Mouse (Mus musculus) gastrocnemius, postnatal 4 days (tissue): Measurements from ENCODE around the gene Megf11. TPM values are rescaled to one million over a fixed set of nuclear protein-coding genes. Genes with fewer than 3 reads are reported as not detected.
A peak's percentile ranks its signal among the peaks of the same experiment; 100 is the strongest.
"Not testable (repeated sequence)": the region's sequence is repeated elsewhere in the genome, so short reads cannot be mapped to it uniquely, and the experiment has no call there.

Experiments used
- DNase-seq, 2 experiments: peaks; one replicate each; pipeline ENCODE4 v3.0.0; 2021 to 2022; ENCODE audit warnings: low spot score in 2 of 2, mixed read lengths in 2 of 2
- total RNA-seq, 2 experiments: library from RNA; stranded (reverse); gene quantifications; 2 replicates each; pipeline ENCODE4 v1.2.3; 2021

Gene Megf11
- total RNA-seq, 2 experiments from 2014 or later, result 0.71 to 1.1 TPM

DNA sequence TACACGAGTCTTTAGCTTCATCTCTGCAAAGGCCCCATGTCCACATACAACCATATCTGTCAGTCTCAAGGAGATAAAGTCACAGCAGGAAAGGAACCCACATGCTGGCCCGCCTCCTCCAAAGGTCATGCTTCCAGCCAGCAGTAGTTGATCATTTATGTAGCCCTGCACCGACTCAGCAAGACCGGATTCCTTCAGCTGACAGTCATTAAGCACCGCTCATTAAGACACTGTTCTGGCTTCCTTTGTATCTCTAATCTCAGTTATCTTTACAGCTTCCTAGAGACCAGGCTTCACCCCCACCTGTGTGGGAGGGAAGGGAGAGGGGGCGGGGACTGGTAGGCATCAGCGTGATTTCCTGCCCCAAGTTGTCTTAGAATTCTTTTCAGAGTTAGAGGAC lies 258.7 kb downstream of the Megf11 start:
- no peak for DNase-seq

DNA sequence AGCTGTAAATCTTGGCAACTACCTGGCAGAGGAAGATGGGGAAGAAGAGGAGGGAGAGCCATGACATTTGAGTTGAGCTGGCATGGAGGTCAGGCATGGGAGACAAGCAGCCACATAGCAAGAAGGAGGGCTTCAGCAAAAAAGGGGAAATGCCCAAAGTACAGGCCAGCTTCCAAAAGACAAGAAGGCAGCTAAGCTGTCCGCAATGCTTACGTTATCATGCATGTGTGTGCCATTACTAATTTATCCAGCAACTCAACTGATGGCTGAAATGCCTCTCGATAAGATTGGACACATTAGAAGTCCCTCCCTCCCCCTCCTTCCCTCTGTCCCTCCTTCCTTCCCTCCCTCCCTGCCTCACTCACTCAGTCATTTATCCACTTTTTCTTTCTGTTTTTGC lies 260.0 kb downstream of the Megf11 start:
- no peak for DNase-seq

DNA sequence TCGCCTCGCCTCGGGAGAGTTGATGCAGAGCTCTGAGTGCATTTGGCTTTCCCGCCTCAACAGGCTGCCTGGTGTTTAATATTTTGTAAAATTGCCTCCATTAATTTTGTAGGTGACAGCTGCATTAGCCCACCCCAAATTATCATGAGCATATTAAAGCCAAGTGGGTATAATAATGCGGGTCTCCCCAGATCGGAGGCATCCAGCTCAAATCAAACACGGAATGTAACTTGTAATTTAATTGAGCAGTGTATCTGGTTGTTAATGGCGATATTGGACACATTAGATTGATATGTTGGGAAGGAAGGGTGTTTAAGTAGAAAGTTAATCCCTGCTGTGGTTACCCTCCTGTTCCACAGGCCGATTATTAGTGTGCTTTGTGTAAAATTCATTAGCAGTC lies 264.0 kb downstream of the Megf11 start:
- no peak for DNase-seq

DNA sequence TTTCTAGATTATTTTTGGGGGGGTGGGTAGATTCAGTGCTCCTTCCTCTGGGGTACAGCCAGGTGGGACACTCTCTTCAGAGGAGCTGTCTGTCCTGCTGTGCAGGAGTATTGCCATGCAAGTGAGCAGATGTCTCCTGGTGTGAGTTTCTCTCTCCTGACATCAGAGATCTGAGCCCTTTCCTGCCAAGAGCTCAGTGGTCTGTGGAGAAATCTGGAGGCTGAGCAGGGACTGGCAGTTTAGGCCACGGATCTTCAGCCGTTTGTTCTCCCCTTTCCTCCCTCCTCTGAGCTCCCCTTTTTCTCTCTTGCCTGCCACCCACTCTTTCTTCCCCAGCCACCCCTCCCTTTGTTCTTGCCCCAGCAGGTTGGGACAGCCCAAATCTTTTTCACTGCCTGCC lies 264.5 kb downstream of the Megf11 start:
- DNase-seq, result no peak

DNA sequence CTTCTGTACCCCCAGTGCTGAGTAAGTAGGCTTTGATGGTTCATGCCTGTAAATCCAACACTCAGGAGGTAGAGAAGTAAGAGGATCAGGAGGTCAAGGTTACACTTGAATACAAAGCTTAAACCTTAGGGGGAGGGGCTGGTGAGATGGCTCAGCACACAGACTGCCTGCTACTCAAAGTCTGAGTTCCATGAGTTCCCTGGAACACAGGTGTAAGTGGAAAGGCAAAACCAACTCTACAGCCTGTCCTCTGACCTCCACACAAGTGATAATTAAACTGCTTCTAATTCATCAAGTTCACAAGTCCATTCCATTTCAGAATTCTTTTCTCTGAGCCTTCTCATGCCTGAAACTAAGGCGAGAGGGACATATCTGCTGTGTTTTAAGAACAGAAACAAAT lies 265.8 kb downstream of the Megf11 start:
- no peak for DNase-seq

DNA sequence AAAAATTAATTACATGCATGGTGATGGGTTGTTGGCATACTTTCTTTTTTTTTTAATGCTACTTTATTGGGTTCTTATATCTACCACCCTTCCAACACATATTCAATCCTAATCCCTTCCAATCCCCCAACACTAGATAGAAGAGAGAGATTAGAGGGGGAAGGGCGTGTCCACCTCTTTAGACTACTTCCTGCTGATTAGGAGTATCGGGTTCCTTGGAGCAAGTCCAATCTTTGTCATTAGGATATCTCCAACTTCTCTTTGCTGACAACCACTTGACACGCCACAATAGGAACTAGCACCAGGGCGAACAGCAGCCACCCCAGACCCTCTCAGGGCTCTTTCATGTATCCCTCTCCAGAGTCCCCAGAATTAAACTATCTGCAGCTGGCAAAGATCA lies 266.3 kb downstream of the Megf11 start:
- no peak for DNase-seq

DNA sequence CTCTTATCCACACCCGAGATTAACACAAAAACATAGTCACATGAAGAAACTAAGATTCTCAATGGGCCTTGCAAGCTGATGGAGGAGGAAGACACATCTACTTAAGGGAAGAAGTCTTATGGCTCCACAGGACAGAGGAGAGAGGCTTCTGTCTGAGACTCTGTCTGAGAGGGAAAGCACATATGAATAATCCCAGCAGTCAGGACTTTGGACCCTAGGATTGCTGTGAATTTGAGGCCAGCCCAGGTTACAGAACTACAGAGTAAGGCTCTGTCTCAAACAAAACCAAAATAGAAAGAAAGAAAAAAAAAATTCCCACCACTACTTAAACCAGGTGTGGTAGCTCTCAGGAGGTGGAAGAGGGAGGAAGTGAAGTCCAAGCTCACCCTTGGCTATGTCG lies 266.7 kb downstream of the Megf11 start:
- no peak for DNase-seq

DNA sequence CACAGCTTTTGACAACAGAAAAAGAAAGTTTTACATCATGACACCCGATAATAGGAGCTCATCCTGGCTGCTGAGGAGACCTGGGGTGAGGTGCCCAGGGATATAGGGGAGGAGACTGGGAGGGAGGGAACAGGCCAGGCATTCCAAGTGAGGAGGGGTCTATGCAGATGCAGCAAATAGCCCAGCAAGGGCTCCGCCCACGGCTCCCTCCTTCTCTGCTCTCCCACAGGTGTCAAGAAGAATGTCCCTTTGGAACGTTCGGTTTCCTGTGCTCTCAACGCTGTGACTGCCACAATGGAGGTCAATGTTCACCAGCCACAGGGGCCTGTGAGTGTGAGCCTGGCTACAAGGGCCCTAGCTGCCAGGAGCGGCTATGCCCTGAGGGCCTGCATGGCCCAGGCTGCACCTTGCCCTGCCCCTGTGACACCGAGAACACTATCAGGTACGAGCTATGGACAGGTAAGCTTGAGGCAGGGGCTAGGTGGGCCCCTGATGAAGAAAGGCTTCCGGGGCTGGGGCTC lies 267.5 kb downstream of the Megf11 start:
- DNase-seq, result no peak

DNA sequence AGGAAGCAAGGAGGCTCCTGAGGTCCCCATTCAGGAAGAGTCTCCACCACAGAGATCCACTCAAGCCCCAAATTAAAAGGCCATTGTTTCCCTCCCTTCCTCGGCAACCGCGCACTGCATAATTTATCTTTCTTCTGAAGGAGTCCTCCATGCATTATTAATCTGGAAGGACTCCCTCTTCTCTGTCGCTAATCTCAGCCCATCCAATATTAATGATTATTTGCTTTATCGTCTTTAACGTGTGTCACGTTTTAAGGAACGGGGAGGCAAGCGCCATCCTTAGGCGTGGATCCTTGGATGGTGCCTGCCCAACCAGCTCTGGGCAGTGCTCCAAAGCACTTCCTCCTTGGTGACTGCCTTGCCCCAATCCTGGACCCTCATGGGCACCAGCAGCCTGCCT lies 269.3 kb downstream of the Megf11 start:
- no peak for DNase-seq

DNA sequence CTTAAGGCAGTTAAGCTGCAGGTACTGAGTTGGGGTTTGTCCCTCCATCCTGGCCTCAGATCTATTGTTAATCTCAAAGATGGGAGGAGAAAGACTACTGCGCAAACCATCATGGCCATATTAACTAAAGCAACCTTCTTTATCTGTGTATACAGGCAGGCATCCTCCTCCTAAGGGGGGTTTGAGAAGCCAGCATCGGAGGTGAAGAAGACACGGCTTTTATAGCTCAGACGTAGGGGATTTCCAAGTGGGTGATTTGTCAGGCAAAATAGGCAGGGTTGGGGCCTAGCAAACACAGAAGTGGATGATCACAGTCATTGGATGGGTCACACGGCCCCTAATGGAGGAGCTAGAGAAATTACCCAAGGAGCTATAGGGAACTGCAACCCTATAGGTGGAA lies 271.2 kb downstream of the Megf11 start:
- DNase-seq, result no peak

DNA sequence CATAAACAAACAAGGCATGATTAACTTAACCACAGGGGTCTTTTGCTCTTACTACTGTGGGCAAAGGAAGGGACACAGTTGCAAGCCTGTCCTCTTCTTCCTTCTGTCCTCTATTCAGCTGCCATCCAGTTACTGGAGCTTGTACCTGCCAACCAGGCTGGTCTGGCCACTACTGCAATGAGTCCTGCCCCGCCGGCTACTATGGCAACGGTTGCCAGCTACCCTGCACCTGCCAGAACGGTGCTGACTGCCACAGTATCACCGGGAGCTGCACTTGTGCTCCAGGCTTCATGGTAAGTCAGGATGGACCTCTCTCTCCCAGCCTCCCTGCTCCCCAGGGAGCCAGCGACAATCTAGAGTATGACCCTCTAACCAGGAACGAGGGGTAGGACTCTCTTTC lies 274.8 kb downstream of the Megf11 start:
- DNase-seq, result no peak

DNA sequence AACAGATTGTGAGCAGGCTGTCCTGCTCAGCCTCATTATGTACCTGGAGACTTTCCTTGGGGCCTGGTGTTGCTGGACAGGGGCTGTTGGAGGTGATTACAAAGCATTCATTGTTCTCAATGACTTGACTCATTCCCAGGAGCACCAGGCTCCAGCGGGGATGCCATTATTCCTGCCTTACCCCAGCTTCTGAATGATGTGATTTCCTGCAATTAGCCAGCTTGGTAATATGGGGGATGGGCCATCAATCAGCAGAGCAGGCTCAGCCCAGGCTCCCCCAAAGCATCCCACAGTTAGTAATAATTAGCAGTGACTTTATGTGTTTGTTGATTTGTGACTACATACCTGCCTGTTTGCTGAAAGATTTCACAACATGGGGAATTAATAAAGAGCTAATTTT lies 279.2 kb downstream of the Megf11 start:
- DNase-seq, result no peak

DNA sequence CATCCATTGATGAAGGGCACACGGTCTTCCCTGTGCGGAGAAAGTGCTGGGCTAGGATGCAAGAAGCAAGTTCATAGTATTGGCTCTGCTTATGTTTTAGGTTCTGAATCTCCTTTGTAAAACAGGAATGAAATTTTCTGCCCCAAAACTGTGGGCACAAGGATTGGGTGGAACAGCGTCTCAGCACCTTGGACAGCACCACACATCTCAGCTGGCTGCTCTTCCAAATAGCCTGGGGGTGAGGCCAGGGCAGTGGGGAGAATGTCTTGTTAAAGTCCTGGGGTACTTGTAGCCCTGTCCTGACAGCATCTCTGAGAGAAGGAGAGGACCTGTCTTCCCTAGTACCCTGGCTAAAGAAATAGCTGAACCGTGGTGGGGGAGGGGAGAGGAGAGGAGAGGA lies 281.1 kb downstream of the Megf11 start:
- DNase-seq, result peak in 1 of 2 experiments; percentile 33

DNA sequence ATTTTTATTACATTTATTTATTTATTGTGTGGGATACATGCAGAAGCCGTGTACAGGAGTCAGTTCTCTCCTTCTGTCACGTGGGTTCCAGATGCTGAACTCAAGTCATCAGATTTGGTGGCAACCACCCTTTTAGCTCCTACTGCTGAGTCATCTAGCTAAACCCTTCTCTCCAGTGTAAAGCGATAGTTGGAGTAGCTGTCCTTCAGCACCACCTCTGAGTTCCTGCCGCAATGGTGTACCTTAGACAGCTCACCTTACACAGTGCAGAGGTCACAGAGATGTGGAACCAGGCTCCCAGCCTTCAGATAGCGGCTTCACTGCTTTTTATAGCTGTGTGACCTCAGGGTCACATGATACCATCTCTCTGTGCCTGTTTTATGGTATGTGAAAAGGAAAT lies 282.1 kb downstream of the Megf11 start:
- DNase-seq, result no peak

DNA sequence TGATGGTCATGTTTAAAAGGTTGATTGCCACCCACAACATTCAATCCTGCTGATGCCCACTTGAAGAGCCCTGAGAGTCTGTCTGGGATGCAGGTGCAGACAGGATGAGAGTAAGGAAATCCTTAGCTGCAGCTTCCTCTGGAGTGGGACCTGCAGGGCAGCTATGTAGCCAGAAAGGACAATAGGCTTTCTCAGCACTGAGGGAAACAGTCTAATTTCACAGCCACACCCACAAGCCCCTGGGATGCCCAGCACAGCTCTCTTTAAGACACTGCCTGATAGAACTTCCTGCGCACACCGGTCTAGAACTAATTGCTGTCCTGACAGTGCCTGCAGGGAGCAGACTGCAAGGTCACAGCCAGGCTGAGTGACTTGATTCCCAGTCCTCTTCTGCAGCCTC lies 282.6 kb downstream of the Megf11 start:
- no peak for DNase-seq

DNA sequence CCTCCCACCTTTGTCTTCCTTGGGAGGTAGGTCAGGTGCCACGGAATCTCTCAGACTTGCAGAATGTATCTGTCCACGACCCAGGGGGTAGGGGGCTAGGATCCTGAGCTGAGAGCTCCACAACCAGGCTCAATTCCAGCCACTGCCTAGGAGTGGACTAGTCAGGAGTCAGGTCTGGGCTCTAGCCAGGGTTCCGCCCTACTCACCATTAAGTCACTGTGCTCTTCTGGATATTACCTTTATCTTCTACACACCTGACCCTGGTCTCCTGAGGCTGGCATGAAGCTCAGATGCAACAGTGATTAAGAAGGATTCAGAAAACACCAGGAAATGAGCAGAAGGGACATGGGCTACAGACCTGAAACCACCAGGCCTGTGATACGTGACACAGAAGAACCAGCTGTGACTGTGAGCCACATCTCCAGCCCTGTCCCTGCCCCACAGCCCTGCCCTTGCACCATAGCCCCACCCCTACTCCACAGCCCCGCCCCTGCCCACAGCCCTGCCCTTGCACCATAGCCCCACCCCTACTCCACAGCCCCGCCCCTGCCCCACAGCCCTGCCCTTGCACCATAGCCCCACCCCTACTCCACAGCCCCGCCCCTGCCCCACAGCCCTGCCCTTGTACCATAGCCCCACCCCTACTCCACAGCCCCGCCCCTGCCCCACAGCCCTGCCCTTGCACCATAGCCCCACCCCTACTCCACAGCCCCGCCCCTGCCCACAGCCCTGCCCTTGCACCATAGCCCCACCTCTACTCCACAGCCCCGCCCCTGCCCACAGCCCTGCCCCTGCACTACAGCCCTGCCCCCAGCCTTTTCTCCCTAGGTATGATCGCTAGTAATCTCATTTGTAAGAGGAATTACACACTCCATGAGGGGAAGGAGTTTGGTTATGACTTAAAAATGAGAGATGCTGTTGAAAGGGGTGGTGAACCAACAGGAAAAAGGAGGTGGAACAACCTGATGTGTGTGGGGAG lies 286.2 kb downstream of the Megf11 start:
- not testable (repeated sequence) for DNase-seq

DNA sequence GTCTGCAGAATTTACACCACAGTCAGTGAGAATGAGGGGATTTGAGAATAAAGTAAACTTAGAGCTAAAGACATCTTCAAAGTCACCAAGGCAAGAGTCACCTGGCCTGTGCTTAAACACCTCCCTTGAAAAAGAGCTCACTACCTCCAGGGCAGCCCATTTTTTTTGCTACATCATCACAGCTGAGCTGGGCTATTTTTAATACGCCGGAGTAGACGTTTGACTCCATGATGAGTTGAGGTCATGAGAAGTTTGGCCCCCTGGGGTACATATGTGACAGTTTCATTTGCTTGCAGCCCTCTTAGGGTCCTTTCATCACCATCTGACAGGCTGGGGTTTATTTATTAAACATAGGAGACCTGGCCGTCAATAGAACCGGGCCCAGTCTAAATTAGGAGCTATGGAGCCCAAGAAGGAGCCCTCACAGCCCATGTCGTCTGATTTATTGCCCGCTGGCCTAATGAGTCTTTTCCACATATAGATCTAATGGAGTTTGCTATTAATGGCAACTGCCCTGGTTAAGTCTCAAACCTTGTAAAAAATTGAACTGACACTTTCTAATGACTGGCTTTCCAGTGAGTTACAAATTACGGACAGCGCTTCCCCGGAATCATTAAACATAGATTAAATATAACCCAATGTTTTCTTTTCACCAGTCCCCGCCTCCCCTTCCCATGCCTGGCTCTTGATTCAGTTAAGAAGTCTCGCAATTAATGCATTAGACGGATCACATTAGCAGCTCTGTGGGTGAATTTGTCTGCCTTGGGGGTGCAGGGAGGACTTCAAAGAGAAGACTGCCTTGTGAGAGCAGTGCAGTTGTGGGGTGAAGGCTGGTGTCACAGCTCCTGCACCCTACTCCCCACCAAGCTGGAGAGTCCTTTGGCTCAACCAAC lies 301.9 kb downstream of the Megf11 start:
- no peak for DNase-seq

DNA sequence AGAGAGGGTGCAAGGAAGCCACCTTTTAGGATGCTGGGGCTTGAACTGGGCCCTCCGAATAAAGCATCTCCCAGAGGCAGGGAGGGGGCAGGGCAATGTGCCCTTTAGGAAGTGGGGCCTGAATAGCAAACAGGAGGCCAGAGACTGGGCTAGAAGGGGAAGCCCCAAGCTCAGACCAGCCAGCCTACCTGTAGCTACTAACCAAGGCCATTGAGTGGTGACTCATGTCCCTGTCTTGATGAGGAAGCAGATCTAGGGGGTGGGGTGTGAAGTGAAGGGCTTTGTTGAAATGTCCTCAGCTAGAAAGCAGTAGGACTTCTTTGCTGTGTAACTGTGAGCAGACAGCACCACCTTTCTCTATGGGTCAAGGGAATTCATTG lies 302.6 kb downstream of the Megf11 start:
- no peak for DNase-seq

DNA sequence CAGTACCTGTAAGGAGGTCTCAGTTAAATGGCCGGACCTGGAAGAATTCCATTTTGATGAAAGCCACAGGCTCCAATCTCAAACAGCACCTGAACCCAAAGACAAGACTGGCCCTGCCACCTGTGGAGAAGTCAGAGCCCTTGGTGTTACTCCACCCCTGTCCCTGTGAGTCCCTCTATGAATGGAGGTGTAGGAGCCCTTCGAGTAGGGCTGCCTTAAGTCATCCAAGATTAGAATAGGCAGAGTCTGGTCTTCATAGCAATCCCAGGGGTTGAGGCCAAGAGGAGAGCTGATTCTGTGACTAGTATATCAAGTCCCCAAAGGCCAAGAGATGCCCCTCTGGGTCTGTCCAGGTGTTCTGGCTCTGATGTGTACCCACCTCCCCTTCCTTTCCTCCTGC lies 305.3 kb downstream of the Megf11 start:
- no peak for DNase-seq

DNA sequence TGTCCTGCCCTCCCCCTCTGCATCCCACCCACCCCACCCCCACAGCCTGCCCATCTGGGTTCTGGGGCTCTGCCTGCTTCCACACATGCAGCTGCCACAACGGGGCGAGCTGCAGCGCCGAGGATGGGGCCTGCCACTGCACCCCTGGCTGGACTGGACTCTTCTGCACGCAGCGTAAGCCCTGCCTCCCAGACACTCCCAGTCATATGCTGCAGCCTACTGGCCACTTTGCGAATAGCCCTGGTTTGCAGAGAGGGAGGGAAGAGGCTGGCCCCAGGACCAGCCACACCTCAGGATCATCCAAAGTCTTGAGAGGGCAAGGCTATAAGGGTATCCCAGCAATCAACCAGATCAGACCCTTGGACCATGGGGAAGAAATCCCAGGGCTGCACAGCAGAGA lies 305.8 kb downstream of the Megf11 start:
- DNase-seq, result peak in 1 of 2 experiments; percentile 60

DNA sequence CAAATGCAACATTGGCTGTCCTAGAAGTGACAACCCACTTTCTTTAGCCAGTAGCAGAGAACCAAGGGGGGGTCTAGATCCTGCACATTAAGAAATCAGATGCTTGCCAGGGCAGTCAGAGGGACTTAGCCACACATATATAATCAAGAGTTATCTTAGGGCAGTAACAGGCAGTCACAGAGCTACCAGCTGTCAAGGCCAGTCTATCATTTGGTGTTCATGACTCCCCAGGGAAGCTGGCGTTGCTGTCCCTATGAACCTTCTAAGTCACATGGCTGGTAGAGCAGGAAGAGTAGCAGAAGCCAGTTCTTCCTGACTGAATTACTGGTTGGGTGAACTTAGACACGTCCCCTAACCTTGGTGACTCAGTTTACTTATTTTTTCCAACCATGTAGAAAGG lies 307.7 kb downstream of the Megf11 start:
- DNase-seq, result no peak

DNA sequence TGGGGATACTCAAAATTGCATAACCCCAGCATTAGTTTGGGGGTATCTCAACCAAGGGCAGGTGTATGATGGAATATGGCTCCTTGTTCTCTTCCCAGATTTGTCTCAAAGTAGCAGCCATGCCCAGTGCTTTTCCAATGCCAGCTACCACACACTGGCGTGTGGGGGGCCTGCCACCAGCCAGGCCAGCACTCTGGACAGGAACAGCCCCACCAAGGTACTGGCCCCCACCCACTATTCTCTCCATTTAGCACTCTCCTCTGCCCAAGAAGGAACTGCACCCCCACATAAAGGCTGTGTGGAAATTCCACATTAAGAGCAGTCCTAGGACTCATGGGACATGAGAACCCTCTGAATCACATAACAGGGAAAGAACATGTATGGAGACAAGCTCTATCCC lies 309.8 kb downstream of the Megf11 start:
- no peak for DNase-seq
